Mouse (Mus musculus) embryonic facial prominence, embryonic 11.5 days (tissue): ENCODE measurements around the gene Dync1i2. TPM values are rescaled to one million over a fixed set of nuclear protein-coding genes. Genes with fewer than 3 reads are reported as not detected.

Experiments used
- polyA plus RNA-seq: library from polyadenylated mRNA; unstranded; fragments of >200 nt; fragmentation: Nextera tagmentation; extraction: Ambion mirVana; gene quantifications from 2 replicates; pipeline ENCODE4 v1.2.1, GENCODE M21; 2014

Gene Dync1i2
- polyA plus RNA-seq, 1 experiment from 2014 or later: 167 TPM

Other genes starting within 250 kb of the Dync1i2 start
- 29.0 and 31.1 TPM in 2 replicates for gene Dcaf17, start 156.4 kb upstream of the Dync1i2 start, polyA plus RNA-seq
- 21.1 and 21.9 TPM in 2 replicates for gene Mettl8, start 156.1 kb upstream of the Dync1i2 start, polyA plus RNA-seq
- gene Cybrd1, start 93.8 kb upstream of the Dync1i2 start, polyA plus RNA-seq: 0.42 and 0.71 TPM in 2 replicates
- 40.4 and 43.9 TPM in 2 replicates for gene Slc25a12, start 156.0 kb downstream of the Dync1i2 start, polyA plus RNA-seq
- 186 and 205 TPM in 2 replicates for gene Hat1, start 177.3 kb downstream of the Dync1i2 start, polyA plus RNA-seq
- gene Metap1d, start 241.6 kb downstream of the Dync1i2 start, polyA plus RNA-seq: 37.7 and 37.9 TPM in 2 replicates